Mouse (Mus musculus): ENCODE data around the gene Ndufa4l2. TPM values are rescaled to one million over a fixed set of nuclear protein-coding genes. Genes with fewer than 3 reads are reported as not detected.

The Ndufa4l2 gene
- polyA plus RNA-seq, 1 experiment from 2014 or later = 311 TPM

- ATAC-seq (ENCODE audit: insufficient number of reproducible peaks, low FRiP score, low TSS enrichment, low read depth) = no peak
- no peak overlapping the region for H3K4me3 ChIP-seq (replicated peaks)
- peaks cover 26% of the 10 kb centered on the region for H3K36me3 ChIP-seq
- H3K4me1 ChIP-seq = peaks cover 58% of the 10 kb centered on the region
- no peak overlapping the region for H3K9ac ChIP-seq
- H3K27ac ChIP-seq (replicated peaks) = no peak overlapping the region
- no peak overlapping the region for H3K4me2 ChIP-seq (replicated peaks)
- H3K9me3 ChIP-seq (replicated peaks) = no peaks in the 10 kb centered on the region
- 93% methylated on average over 26 of the region's 26 CpGs for WGBS
- peaks cover 29% of the 10 kb centered on the region for H3K27me3 ChIP-seq
Observed at GRCm38 (mm10) chr10:127519041-127519701, 4.4 kb downstream of the Ndufa4l2 start.

- ATAC-seq (ENCODE audit: insufficient number of reproducible peaks, low FRiP score, low TSS enrichment, low read depth) = no peak
Observed at GRCm38 (mm10) chr10:127519903-127520713, 5.3 kb downstream of the Ndufa4l2 start.

GRCm38 (mm10) chr10:127520714-127521357, 6.1 kb downstream of the Ndufa4l2 start:
- H3K27me3 ChIP-seq = peaks cover 29% of the 10 kb centered on the region
- peak overlapping the region; percentile 87 for H3K4me2 ChIP-seq (replicated peaks)
- WGBS = 85% methylated on average over 20 of the region's 20 CpGs
- peak overlapping the region; percentile 4; the same call in 1 of the 2 replicates for H3K9ac ChIP-seq
- H3K9me3 ChIP-seq (replicated peaks) = no peaks in the 10 kb centered on the region
- ATAC-seq (ENCODE audit: insufficient number of reproducible peaks, low FRiP score, low TSS enrichment, low read depth) = no peak
- H3K36me3 ChIP-seq = peaks cover 26% of the 10 kb centered on the region
- no peak overlapping the region for H3K27ac ChIP-seq (replicated peaks)
- peaks cover 58% of the 10 kb centered on the region for H3K4me1 ChIP-seq
- peak overlapping the region; percentile 66 for H3K4me3 ChIP-seq (replicated peaks)

More at GRCm38 (mm10) chr10:127519903-127520713, 5.3 kb downstream of the Ndufa4l2 start:
- no peak overlapping the region for H3K9ac ChIP-seq
- H3K4me2 ChIP-seq (replicated peaks) = no peak overlapping the region
- no peak overlapping the region for H3K27ac ChIP-seq (replicated peaks)
- no peaks in the 10 kb centered on the region for H3K9me3 ChIP-seq (replicated peaks)
- 92% methylated on average over 37 of the region's 37 CpGs for WGBS
- peaks cover 29% of the 10 kb centered on the region for H3K27me3 ChIP-seq
- peaks cover 26% of the 10 kb centered on the region for H3K36me3 ChIP-seq
- H3K4me1 ChIP-seq = peaks cover 58% of the 10 kb centered on the region
- H3K4me3 ChIP-seq (replicated peaks) = no peak overlapping the region

- no peaks in the 10 kb centered on the region for H3K9me3 ChIP-seq (replicated peaks)
- peak overlapping the region; percentile 50 for H3K9ac ChIP-seq
- H3K4me3 ChIP-seq (replicated peaks) = peak overlapping the region; percentile 66
- peaks cover 33% of the 10 kb centered on the region for H3K27me3 ChIP-seq
- WGBS = 7% methylated on average over 12 of the region's 12 CpGs
- H3K4me1 ChIP-seq = peaks cover 58% of the 10 kb centered on the region
- peak overlapping the region; percentile 87 for H3K4me2 ChIP-seq (replicated peaks)
- no peak for ATAC-seq (ENCODE audit: insufficient number of reproducible peaks, low FRiP score, low TSS enrichment, low read depth)
- H3K27ac ChIP-seq (replicated peaks) = no peak overlapping the region; the same call in 1 of the 2 replicates
- peaks cover 26% of the 10 kb centered on the region for H3K36me3 ChIP-seq
Observed at GRCm38 (mm10) chr10:127521611-127522080, 6.9 kb downstream of the Ndufa4l2 start.

- H3K9ac ChIP-seq = peak within 1 kb of the TSS; percentile 50
- H3K36me3 ChIP-seq = peaks cover 26% of the 10 kb centered on the region
- peak; percentile 73; the same call in 1 of the 2 replicates for ATAC-seq (ENCODE audit: insufficient number of reproducible peaks, low FRiP score, low TSS enrichment, low read depth)
- no peak within 1 kb of the TSS; the same call in 1 of the 2 replicates for H3K27ac ChIP-seq (replicated peaks)
- H3K27me3 ChIP-seq = peaks cover 35% of the 10 kb centered on the region
- under 1% methylated on average over 21 of the region's 21 CpGs for WGBS
- H3K4me1 ChIP-seq = peaks cover 56% of the 10 kb centered on the region
- peak within 1 kb of the TSS; percentile 87 for H3K4me2 ChIP-seq (replicated peaks)
- no peaks in the 10 kb centered on the region for H3K9me3 ChIP-seq (replicated peaks)
- H3K4me3 ChIP-seq (replicated peaks) = peak within 1 kb of the TSS; percentile 66
Observed at GRCm38 (mm10) chr10:127522088-127522581, 7.4 kb downstream of the Ndufa4l2 start, which contains the start of gene Shmt2. Gene Shmt2, minus strand, starts transcription at chr10:127522444.

- H3K4me2 ChIP-seq (replicated peaks) = peak overlapping the region; percentile 25; the same call in 1 of the 2 replicates
- no peak overlapping the region for H3K9ac ChIP-seq
- ATAC-seq (ENCODE audit: insufficient number of reproducible peaks, low FRiP score, low TSS enrichment, low read depth) = no peak
- no peak overlapping the region; the same call in 1 of the 2 replicates for H3K4me3 ChIP-seq (replicated peaks)
- H3K9me3 ChIP-seq (replicated peaks) = no peaks in the 10 kb centered on the region
- no peak overlapping the region for H3K27ac ChIP-seq (replicated peaks)
- peaks cover 61% of the 10 kb centered on the region for H3K27me3 ChIP-seq
- 2% methylated on average over 23 of the region's 23 CpGs for WGBS
- peaks cover 6% of the 10 kb centered on the region; the same call in 1 of the 2 replicates for H3K36me3 ChIP-seq
- H3K4me1 ChIP-seq = peaks cover 61% of the 10 kb centered on the region
Observed at GRCm38 (mm10) chr10:127524646-127525255, 10.0 kb downstream of the Ndufa4l2 start.

GRCm38 (mm10) chr10:127526048-127526447, 11.3 kb downstream of the Ndufa4l2 start:
- 2% methylated on average over 26 of the region's 26 CpGs for WGBS
- Histone ChIP-seq H3K27ac (replicated peaks) (no peak overlapping the region), H3K9ac (no peak overlapping the region), H3K36me3 (no peaks in the 10 kb centered on the region), H3K4me2 (replicated peaks) (peak overlapping the region; percentile 44), H3K27me3 (peaks cover 74% of the 10 kb centered on the region), H3K4me1 (peaks cover 62% of the 10 kb centered on the region), H3K9me3 (replicated peaks) (no peaks in the 10 kb centered on the region), H3K4me3 (replicated peaks) (peak overlapping the region; percentile 28)
- no peak for ATAC-seq (ENCODE audit: insufficient number of reproducible peaks, low FRiP score, low TSS enrichment, low read depth)

GRCm38 (mm10) chr10:127526681-127527080, 11.9 kb downstream of the Ndufa4l2 start:
- Histone ChIP-seq H3K36me3 (no peaks in the 10 kb centered on the region), H3K27me3 (peaks cover 81% of the 10 kb centered on the region), H3K4me2 (replicated peaks) (peak overlapping the region; percentile 44), H3K9ac (no peak overlapping the region), H3K9me3 (replicated peaks) (no peaks in the 10 kb centered on the region), H3K4me1 (peaks cover 61% of the 10 kb centered on the region), H3K27ac (replicated peaks) (no peak overlapping the region), H3K4me3 (replicated peaks) (peak overlapping the region; percentile 28)
- no peak for ATAC-seq (ENCODE audit: insufficient number of reproducible peaks, low FRiP score, low TSS enrichment, low read depth)
- 2% methylated on average over 26 of the region's 26 CpGs for WGBS

- no peak overlapping the region for H3K4me3 ChIP-seq (replicated peaks)
- WGBS = 9% methylated on average over 17 of the region's 17 CpGs
Observed at GRCm38 (mm10) chr10:127527481-127527880, 12.7 kb downstream of the Ndufa4l2 start.

GRCm38 (mm10) chr10:127530945-127531344, 16.2 kb downstream of the Ndufa4l2 start:
- under 1% methylated on average over 21 of the region's 25 CpGs for WGBS
- H3K9ac ChIP-seq = no peak overlapping the region
- H3K4me1 ChIP-seq = peaks cover 68% of the 10 kb centered on the region
- ATAC-seq (ENCODE audit: insufficient number of reproducible peaks, low FRiP score, low TSS enrichment, low read depth) = no peak
- H3K27ac ChIP-seq (replicated peaks) = no peak overlapping the region
- H3K4me2 ChIP-seq (replicated peaks) = peak overlapping the region; percentile 29; the same call in 1 of the 2 replicates
- H3K4me3 ChIP-seq (replicated peaks) = no peak overlapping the region
- H3K27me3 ChIP-seq = peaks cover 99% of the 10 kb centered on the region
- H3K36me3 ChIP-seq = no peaks in the 10 kb centered on the region
- H3K9me3 ChIP-seq (replicated peaks) = no peaks in the 10 kb centered on the region

More at GRCm38 (mm10) chr10:127527481-127527880, 12.7 kb downstream of the Ndufa4l2 start:
- Histone ChIP-seq H3K4me2 (replicated peaks) (no peak overlapping the region), H3K9ac (no peak overlapping the region), H3K4me1 (peaks cover 64% of the 10 kb centered on the region), H3K9me3 (replicated peaks) (no peaks in the 10 kb centered on the region), H3K27ac (replicated peaks) (no peak overlapping the region), H3K27me3 (peaks cover 89% of the 10 kb centered on the region), H3K36me3 (no peaks in the 10 kb centered on the region)
- ATAC-seq (ENCODE audit: insufficient number of reproducible peaks, low FRiP score, low TSS enrichment, low read depth) = no peak
